Mouse (Mus musculus): ENCODE measurements around the gene Brap. TPM values are rescaled to one million over a fixed set of nuclear protein-coding genes. Genes with fewer than 3 reads are reported as not detected.
A peak's percentile ranks its signal among the peaks of the same experiment; 100 is the strongest.
"Not testable (repeated sequence)": the region's sequence is repeated elsewhere in the genome, so short reads cannot be mapped to it uniquely, and the experiment has no call there.

Brap gene
- total RNA-seq, 2 experiments from 2014 or later, result 42.1 to 56.0 TPM

DNA sequence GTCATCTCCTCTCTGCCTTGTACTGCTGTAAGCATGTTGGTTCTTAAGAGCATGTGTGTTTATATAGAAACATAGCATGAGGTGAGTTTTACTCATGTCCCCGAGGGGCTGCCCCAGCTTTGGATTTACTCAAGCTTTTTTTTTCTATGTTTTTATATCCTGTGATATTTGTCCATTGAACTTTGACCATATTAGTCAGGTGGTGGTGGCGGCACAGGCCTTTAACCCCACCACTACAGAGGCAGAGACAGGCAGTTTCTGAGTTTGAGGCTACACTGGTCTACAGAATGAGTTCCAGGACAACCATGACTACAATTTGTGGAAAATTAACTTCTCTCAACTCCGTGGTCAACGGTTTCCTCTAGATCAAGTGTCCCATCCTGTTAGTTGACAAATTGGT lies 6.7 kb downstream of the Brap start:
- no peak for ATAC-seq (replicated peaks; ENCODE audit: poor library complexity, severe bottlenecking)

DNA sequence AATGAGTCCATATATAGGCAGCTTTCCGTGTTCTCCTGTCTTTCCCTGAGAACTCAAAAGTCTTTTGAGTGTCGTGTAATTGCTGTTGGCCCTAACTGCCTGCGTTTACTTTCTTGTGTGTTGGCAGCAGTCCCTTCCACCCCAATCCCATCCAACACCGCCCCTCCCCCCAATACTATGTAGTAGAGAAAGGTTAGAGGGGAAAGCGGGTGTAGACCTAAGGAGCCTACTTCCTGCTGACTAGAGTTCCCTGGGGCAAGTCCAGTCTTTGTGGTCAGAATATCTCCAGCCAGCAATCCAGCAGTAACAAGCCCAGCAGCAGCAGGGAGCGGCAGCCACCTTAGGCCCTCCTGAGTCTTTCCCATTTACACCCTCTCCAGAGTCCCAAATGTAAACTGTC lies 8.0 kb downstream of the Brap start:
- ATAC-seq (replicated peaks; ENCODE audit: poor library complexity, severe bottlenecking), result no peak

DNA sequence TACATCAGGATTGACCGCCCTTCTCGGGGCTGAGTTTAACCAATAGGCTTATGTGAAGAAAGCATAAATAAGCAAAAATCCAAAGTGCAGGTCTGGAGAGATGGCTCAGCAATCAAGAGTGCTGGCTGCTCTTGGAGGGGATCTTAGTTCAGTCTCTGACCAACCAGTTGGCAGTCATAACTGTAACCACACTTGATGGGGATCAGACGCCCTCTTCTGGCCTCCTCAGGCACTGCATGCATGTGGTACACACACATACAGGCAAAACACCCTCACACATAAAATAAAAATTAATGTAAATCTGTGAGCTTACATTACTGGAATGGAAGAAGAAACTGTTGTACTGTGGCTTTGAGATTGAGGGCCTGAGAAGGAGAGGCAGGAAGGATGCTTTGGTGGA lies 10.0 kb downstream of the Brap start:
- ATAC-seq (replicated peaks; ENCODE audit: poor library complexity, severe bottlenecking), result no peak

DNA sequence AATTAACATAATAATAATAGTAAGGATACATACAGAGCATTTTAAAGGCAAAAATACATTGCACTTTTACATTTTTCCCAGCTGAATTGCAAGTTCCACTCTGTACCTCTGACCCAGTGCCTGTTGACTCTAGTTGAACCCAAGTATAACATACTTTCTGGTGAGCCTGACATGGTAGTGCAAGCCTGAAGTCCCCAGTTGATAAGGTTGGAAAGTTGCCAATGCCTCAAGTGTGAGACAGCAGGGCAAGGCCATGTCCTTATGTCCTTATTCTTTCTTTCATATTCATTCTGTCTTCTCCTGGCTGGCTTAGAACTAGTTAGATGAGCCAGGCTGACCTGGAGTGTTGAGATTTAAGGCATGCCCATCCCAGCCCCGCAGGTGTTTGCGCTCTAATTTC lies 21.9 kb downstream of the Brap start:
- ATAC-seq (replicated peaks; ENCODE audit: poor library complexity, severe bottlenecking), result no peak

DNA sequence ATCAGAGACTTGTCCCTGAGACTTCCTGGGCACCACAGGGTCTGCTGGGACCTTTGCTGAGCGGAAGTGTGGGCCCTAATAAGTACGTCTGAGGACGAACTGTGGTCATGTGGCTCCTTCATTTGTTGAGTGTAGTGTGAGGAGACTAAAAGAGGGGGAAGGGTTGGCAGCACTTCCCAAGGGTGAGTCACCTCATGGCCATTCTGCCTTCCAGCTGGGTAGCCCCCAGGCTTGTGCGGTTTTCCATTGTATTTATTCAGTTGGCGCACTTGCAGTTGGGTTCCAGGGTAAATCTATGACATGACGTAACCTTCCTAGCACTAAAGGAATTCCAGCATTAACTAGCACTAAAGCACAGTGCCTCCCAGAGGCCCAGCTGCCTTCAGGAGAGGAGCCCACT lies 25.1 kb downstream of the Brap start:
- ATAC-seq (replicated peaks; ENCODE audit: poor library complexity, severe bottlenecking), result no peak

DNA sequence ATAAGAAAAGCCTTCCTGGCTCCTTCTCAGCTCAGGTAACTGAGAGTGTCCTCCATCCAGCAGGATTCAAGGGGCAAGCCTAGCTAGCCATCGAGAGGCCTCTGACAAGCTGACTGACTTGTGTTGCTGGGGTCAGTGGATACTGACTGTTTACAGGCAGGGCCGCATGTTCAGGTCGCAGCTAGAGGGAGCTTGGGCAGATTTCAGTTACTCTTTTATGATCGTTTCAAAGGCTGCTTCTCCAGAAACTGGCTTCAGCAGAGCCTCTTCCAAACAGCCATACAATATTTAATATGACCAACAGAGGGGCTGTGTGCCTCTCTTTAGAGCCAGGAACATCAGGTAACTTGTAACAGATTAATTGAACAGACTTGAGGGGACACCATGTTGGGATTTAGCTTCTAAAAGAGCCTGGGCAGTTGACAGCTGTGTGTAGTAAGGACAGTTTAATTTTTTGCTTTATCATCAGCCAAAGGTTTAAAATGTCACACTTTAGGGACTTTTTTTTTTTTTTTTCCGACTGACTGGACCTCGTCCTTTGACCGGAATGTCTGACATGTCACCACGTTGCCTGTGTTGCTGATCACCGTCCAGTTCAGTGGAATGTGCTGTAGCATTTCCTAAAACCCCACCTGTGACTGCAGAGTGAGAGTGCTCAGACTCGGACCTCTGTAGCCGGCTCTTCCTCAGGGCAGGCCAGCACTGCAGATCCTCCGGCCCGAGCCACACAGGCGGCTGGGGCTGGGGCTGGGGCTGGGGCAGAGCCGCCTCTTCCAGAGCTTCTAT lies 25.9 kb downstream of the Brap start:
- no peak for ATAC-seq (replicated peaks; ENCODE audit: poor library complexity, severe bottlenecking)

DNA sequence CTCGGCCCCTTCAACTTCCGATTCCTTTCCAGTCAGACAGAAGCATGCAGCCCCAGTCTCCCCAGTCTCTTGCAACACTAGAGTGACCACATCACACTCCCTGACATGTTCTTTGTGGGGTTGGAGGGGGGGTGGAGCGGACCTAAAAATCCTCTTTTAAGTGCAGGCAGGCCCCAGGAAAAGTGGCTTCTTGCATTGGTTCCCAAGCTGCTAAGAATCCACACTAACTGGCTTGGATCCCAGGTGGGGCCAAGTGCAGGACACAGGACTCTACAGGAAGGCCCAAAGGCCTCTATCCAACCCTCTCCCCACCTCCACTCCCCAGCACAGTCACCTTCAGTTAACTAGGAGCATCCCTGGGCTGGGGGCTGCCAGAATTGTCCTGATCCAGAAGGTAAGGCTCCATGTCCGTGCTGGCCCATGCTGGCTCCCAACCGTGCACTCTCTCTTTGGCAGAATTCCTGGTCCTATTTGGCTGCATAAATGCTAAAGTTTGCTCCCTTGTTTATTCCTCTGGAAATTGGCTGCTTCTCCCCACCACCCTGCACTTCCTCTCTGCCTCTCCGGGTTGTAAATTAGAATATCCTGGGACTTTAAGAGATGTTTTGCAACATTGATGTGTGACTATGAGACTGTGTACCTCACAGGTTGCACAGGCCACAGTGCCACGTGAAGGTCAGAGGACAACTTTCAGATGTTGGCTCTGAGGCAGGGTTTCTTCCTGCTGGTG lies 30.3 kb downstream of the Brap start:
- peak; percentile 78 for ATAC-seq (replicated peaks; ENCODE audit: poor library complexity, severe bottlenecking)

DNA sequence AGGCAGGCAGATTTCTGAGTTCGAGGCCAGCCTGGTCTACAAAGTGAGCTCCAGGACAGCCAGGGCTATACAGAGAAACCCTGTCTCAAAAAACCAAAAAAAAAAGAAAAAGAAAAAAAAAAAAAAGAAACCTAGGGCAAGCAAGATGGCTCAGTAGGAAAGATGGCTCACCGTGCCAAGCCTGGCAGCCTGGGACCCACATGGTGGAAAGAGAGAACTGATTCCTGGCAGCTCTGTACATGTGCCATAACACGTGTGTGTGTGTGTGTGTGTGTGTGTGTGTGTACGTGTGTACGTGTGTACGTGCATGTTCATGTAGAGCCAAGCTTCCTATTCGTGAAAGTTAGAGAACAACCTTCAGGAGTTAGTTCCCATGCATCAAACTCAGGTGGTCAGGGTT lies 31.1 kb downstream of the Brap start:
- ATAC-seq (replicated peaks; ENCODE audit: poor library complexity, severe bottlenecking), result not testable (repeated sequence)

DNA sequence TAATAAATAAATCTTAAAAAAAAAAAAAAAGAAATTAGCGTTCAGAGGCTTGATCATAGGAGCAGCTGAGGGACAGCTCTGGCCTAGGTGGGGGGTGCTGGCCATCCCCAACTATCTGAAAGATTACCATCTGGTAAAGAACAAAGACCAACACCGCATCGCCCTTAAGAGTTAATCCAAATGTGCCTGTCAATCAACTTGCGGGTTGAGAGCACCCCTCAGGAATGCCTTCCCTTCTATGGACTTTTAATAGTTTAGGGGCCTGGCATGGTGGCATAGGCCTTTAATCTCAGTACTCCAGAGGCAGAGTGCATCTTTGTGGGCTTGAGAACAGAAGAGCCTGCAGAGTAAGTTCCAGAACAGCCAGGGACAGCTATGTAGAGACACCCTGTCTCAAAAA lies 32.5 kb downstream of the Brap start:
- ATAC-seq (replicated peaks; ENCODE audit: poor library complexity, severe bottlenecking), result no peak

DNA sequence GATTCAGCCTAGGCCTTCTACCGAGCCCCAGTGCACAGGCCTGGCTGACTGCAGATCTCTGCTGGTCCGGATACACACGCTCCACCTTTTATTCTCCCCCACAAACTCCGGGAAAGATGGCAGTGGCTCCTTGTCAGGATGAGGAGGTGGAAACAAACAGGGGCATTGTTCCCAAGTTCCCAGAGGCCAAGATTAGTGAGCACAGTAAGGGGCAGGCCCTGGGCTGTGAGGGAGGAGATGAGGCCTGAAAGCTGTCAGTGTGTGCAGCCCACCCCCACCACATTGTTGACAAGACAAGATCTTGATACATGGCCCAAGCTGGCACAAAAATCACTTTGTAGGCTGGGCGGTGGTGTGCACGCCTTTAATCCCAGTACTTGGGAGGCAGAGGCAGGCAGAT lies 36.4 kb downstream of the Brap start:
- ATAC-seq (replicated peaks; ENCODE audit: poor library complexity, severe bottlenecking), result no peak

DNA sequence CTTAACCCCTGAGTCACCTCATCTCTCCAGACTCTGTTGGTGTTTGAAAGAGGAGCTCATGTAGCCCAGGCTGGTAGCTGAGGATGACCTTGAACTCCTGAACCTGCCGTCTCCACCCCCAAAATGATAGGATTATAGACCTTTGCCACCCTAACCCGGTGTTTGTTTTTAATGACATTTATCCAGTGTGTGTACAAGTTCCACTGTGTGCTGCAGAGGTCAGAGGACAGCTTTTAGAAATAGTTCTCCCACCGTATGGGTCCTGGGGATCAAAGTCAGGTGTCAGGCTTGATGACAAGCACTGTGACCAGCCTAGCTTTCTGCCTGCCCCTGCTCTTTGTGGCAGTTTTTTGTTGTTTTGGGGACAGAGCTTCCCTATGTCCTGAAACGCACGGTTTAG lies 39.5 kb downstream of the Brap start:
- ATAC-seq (replicated peaks; ENCODE audit: poor library complexity, severe bottlenecking), result no peak

DNA sequence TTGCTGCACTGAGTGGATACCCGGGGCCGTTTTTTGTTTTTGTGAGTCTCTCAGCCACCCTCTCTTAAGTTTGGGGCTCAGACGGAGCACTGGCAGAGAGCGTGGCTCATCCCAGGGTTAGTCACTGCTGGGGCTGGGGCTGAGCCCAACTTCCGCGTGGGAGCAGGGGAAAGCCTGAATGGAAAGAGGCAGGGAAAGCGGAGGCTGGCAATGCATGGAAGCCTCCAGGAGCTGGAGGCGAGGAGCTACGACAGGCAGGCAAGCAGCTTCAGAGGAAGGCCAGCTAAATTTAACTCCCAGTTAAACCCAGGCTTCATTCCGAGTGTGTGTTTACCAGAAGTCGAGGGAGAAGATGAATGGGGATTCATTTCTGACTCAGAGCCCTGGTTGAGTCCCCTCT lies 40.1 kb downstream of the Brap start:
- ATAC-seq (replicated peaks; ENCODE audit: poor library complexity, severe bottlenecking), result no peak

DNA sequence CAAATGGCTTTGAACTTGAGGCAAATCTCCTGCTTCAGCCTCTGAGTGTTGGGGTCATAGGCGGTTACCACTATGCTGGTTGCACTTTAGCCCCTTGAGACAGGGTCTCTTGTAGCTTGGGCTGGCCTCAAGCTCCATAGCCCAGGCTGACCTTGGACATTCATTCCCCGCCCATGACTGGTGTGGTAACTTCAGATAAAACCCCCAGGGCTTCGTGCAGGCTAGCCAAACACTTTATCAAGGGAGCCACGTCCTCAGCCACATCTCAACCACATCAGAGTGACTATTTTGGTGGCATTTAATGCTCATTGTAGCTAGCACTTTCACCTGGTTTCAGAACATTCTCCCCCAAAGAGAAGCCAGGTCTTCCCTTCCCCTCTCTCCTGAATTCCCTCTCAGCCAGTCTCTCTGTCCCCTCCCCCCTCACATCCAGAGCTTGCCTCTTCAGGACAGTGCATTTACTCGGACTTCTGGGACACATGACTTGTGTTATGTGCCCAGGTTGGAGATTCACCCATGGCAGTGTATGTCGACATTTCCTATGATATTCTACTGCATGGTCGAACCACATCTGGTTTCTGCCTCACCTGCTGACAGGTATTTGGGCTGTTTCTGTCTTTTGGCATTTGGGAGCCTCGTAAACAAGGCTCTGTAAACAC lies 40.9 kb downstream of the Brap start:
- ATAC-seq (replicated peaks; ENCODE audit: poor library complexity, severe bottlenecking), result no peak

DNA sequence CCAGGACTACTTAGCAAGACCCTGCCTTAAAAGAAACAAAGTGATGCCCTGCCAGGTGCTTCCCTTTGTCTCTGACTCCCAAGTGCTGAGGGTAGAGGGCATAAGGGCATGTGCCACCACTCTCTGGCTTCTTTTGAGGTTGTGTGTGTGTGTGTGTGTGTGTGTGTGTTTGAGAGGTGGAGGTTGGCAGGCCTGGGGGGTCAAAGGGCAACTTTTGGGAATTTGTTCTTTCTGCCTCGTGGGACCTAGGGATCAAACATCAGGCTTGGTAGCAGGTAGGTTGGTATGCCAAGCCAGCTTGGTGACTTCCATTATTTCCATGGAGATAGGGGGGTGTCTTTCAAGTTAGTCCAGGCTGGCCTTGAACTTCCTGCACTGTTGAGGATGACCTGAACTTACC lies 43.0 kb downstream of the Brap start:
- ATAC-seq (replicated peaks; ENCODE audit: poor library complexity, severe bottlenecking), result no peak

DNA sequence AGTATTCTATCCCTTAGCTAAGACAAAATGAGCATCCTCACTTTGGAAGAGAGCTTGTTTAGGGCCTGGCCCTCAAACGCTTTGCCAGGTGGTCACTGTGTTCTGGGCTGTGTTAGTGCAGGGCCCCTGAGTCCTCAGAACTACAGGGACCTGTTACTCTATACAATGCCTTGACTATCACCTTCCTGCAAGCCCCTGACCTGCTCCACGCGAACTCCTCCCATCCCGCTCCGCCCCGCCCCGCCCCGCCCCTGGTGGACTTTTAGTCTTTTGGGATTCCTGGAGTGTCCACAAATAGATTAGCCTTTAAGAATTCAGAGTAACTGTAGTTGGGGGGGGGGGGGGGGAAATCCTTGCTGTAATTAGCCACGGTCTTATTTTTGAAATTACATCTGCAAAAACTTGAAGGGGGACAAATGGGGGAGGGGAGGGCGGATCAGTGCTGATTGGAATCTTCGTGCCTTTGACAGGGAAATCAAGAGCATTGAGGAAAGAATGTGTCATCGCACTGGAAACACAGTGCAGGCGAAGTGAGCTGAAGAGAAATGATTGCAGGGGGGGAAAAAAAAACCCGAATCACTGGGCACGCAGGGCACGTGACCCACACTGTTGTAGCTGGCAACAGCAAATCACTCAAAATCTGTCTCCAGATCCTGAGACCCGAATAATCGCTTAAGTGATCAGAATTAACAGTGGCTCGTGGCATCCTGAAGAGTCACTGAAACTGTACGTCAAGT lies 44.3 kb downstream of the Brap start:
- no peak for ATAC-seq (replicated peaks; ENCODE audit: poor library complexity, severe bottlenecking)

DNA sequence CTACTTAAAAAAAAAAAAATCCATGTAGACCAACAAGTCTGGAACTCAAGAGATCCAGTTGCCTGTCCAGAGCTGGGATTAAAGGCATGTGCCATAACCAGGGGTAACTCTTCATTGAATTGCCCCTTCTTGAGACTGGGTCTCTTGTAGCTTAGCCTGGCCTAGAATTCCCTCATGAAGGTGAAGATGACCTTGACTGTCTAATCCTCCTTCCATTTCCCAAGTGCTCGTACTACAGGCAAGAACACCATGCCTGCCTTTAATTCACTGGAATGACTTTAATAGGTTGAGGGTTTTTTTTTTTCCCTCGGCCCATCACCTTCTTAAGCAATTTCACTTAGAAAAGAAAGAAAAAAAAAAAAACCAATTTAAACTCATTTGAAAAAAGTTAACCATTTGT lies 50.0 kb downstream of the Brap start:
- no peak for ATAC-seq (replicated peaks; ENCODE audit: poor library complexity, severe bottlenecking)

DNA sequence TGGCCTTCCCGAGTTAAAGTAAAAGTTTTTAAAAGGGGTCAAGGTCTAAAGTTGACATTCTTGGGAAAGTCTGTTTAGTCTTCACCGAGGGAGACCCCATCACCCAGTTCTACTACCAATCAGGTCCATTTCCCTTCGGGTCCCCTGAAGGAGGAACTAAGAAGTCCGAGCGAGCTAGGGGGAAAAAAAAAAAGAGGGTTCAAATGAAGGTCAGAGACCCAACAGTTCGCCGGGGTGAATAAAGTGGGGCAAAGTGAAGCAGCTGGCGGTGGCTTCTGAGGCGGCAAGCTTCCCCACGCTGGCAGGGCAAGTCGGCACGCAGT lies 50.4 kb downstream of the Brap start:
- ATAC-seq (replicated peaks; ENCODE audit: poor library complexity, severe bottlenecking), result no peak

DNA sequence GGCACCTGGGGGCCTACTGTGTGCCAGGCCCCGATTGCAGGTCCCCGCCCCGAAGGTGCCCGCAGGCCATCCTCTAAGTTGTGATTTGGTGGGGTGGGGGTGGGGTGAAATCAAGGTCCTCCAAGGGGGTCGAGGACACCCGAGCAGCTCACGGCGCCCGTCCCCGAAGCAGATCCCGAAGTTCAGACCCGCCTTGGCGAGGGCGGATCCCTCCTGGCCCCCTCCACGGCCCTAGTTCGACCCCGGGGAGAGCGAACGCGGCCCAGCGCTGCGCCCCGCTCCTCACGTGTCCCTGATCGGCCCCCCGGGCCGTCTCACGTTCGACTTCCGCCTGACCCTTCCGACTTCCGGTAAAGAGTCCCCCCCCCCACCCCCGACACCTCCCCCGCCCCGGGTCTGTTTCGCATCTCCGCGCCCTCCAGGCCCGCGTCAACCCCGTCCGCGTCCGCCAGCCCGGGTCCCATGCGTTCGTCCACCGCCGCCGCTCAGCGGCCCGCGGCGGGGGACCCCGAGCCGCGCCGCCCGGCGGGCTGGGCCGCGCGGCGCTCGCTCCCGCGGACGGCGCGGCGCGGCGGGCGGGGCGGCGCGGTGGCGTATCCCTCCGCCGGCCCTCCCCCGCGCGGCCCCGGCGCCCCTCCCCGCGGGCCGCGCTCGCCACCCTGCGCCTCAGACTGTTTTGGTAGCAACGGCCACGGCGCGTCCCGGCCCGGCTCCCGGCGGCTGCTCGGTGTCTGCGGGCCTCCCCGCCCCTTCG lies 51.0 kb downstream of the Brap start, which contains the start of gene Atxn2:
Gene Atxn2, plus strand, starts transcription at position 164 of the 754 bp plus-strand sequence.
- ATAC-seq (replicated peaks; ENCODE audit: poor library complexity, severe bottlenecking), result peak; percentile 79

DNA sequence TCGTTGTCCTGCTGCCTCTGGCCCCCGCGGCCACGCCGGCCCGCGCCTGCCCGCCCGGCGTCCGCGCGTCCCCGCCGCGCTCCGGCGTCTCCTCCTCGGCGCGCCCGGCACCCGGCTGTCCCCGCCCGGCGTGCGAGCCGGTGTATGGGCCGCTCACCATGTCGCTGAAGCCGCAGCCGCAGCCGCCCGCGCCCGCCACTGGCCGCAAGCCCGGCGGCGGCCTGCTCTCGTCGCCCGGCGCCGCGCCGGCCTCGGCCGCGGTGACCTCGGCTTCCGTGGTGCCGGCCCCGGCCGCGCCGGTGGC lies 51.5 kb downstream of the Brap start:
- ATAC-seq (replicated peaks; ENCODE audit: poor library complexity, severe bottlenecking), result no peak

DNA sequence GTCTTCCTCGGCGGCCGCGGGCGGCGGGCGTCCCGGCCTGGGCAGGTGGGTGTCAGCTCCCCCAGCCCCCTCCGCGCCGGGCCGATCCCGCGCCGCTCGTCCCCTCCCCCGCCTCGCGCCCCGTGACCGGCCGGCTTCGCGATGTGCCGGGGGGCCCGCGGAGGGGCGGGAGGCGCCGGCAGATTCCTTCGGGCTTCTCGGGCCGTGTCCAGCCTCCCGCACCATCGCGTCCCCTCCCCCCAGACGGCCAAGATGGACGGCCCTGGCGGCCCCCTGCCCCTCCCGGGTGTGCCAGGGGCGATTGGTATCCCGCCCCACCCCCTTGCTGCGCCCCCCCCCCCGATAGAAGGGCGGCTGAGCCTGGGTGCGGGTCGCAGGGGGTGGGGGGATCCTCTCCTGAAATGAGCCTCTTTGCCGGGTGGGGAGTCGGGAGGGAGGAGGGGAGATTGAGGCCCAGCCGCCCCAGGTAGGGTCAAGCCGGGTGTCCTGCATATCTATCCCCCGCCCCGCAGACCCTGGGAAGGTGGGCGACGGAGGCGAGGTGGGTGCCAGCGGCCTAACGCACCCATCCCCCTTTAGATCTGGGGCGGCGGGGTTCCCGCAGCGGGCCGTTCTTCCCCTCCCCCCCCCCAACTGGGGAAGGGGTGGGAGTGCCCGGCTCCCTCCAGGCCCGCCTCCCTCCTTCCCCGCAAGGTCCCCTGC lies 52.0 kb downstream of the Brap start:
- peak; percentile 31; the same call in 1 of the 2 replicates for ATAC-seq (replicated peaks; ENCODE audit: poor library complexity, severe bottlenecking)
